Mouse (Mus musculus) midbrain, embryonic 11.5 days (tissue): ENCODE measurements around the gene Gm16485. TPM values are rescaled to one million over a fixed set of nuclear protein-coding genes. Genes with fewer than 3 reads are reported as not detected.

ENCODE experiments used
- ATAC-seq: fragments of 200-750 bp; cut with Nextera tagmentation; 2 replicates; pipeline ENCODE4 v1.8.0; 2017; ENCODE audit warnings: moderate TSS enrichment, moderate library complexity; ENCODE audit not compliant: low FRiP score
- DNase-seq: peaks from one replicate; pipeline ENCODE4 v3.0.0; 2015; ENCODE audit warnings: low spot score; ENCODE audit errors: missing footprints
- H3K27ac ChIP-seq: fragments of 300-500 bp; sonication (generic); 2 replicates; pipeline ENCODE4 v1.5.1; 2014; ENCODE audit warnings: low read depth, low read length
- H3K27me3 ChIP-seq: fragments of 300-500 bp; sonication (generic); 2 replicates; pipeline ENCODE4 v1.6.1; 2014; ENCODE audit warnings: mild to moderate bottlenecking, low read length, moderate library complexity, mixed read lengths; ENCODE audit not compliant: control insufficient read depth, insufficient read depth
- H3K36me3 ChIP-seq: fragments of 300-500 bp; sonication (generic); 2 replicates; pipeline ENCODE4 v1.6.1; 2014; ENCODE audit warnings: mild to moderate bottlenecking, low read length, moderate library complexity, mixed read lengths; ENCODE audit not compliant: control insufficient read depth, insufficient read depth
- H3K4me1 ChIP-seq: fragments of 300-500 bp; sonication (generic); 2 replicates; pipeline ENCODE4 v1.6.1; 2014; ENCODE audit warnings: low read length; ENCODE audit not compliant: control insufficient read depth, insufficient read depth
- H3K4me2 ChIP-seq: fragments of 300-500 bp; sonication (generic); 2 replicates; pipeline ENCODE4 v1.6.1; 2014; ENCODE audit warnings: mild to moderate bottlenecking, moderate library complexity
- H3K4me3 ChIP-seq: fragments of 300-500 bp; sonication (generic); 2 replicates; pipeline ENCODE4 v1.5.1; 2014; ENCODE audit warnings: low read depth, low read length
- H3K9ac ChIP-seq: fragments of 300-500 bp; sonication (generic); 2 replicates; pipeline ENCODE4 v1.6.1; 2014; ENCODE audit warnings: low read length
- H3K9me3 ChIP-seq: fragments of 300-500 bp; sonication (generic); 2 replicates; pipeline ENCODE4 v1.6.1; 2016; ENCODE audit warnings: low read length; ENCODE audit not compliant: control insufficient read depth
- WGBS: fragments of 180-500 bp; shearing (Covaris S2); extraction: QIAGEN DNeasy Blood & Tissue Kit; methylation state at CpG from one replicate; pipeline ENCODE4 v1.1.7; 2014; 5-methylcytosine and 5-hydroxymethylcytosine counted together
- polyA plus RNA-seq: library from polyadenylated mRNA; unstranded; fragments of >200 nt; fragmentation: Nextera tagmentation; extraction: Ambion mirVana; gene quantifications from 2 replicates; pipeline ENCODE4 v1.2.1, GENCODE M21; 2014

Gene Gm16485
- polyA plus RNA-seq, 1 experiment from 2014 or later: not detected

GRCm38 (mm10) chr9:9001170-9001569 is 29.6 kb downstream of the Gm16485 start:
- Histone ChIP-seq H3K4me1 (no peaks in the 10 kb centered on the region), H3K27ac (no peak overlapping the region), H3K9me3 (no peaks in the 10 kb centered on the region), H3K4me3 (no peak overlapping the region), H3K4me2 (no peak overlapping the region), H3K36me3 (no peaks in the 10 kb centered on the region), H3K9ac (no peak overlapping the region), H3K27me3 (no peaks in the 10 kb centered on the region)
- DNase-seq (no peak), ATAC-seq (no peak)

GRCm38 (mm10) chr9:9015108-9015507 is 43.5 kb downstream of the Gm16485 start:
- H3K9ac ChIP-seq: no peak overlapping the region
- no peak for ATAC-seq
- no peaks in the 10 kb centered on the region for H3K9me3 ChIP-seq
- H3K4me2 ChIP-seq: no peak overlapping the region
- no peak overlapping the region for H3K4me3 ChIP-seq
- H3K36me3 ChIP-seq: no peaks in the 10 kb centered on the region
- H3K27ac ChIP-seq: no peak overlapping the region
- no peaks in the 10 kb centered on the region for H3K4me1 ChIP-seq
- WGBS: 95% methylated on average over 2 of the region's 2 CpGs
- DNase-seq: no peak
- no peaks in the 10 kb centered on the region for H3K27me3 ChIP-seq

Other genes with a start within 250 kb of the Gm16485 start
- gene Pgr, start 72.0 kb upstream of the Gm16485 start, polyA plus RNA-seq: 0.25 TPM in 2 replicates